Mouse (Mus musculus) spleen, adult 2 months (tissue): ENCODE results near the gene Stum.

Source experiments
- CTCF ChIP-seq: fragments of 200-500 bp; IDR thresholded peaks from 2 replicates; pipeline ENCODE4 v1.5.1; 2011; ENCODE audit warnings: mild to moderate bottlenecking, inconsistent platforms; ENCODE audit not compliant: insufficient read depth, insufficient read length, insufficient replicate concordance; ENCODE audit errors: extremely low read depth
- POLR2A ChIP-seq: fragments of 200-500 bp; IDR thresholded peaks from 2 replicates; pipeline ENCODE4 v1.6.1; 2011; ENCODE audit warnings: low read depth, low read length, inconsistent platforms

GRCm38 (mm10) chr1:180387750-180388480 is 95.4 kb downstream of the Stum start:
- peak; percentile 10; the same call in 1 of the 2 replicates for TF ChIP-seq CTCF
- no peak for TF ChIP-seq POLR2A
